Comparison of ENCODE assay signal across 12 mouse cellular contexts in genomic region chr19:16138064-16138580, GRCm38 (mm10). TPM values are rescaled to one million over a fixed set of nuclear protein-coding genes. Genes with fewer than 3 reads are reported as not detected.
A peak's percentile ranks its signal among the peaks of the same experiment; 100 is the strongest.
DNase-seq lines count a peak whose midpoint lies in the region; ATAC-seq and TF ChIP-seq lines count a peak whose summit lies in the region.
"Had no signal": no experiment of that assay in that cellular context is flagged by ENCODE, and none has a peak within 500 bp of the region (broad histone marks: within the 10 kb centered on the region; RNA-seq: fewer than 3 reads in every experiment).

No protein-coding gene starts in this region.

- peak; percentile 91 for DNase-seq in heart, adult 11 months
- no peak for DNase-seq in heart, adult 8-10 months (ENCODE audit: low spot score)
- DNase-seq in left cerebral cortex, adult 2 months (ENCODE audit: extremely low spot score in 1 of 2, low spot score in 2 of 2), result no peak
- no peak for DNase-seq in left cerebral cortex, postnatal 10 days (ENCODE audit: extremely low spot score in 1 of 2, low spot score in 2 of 2)
- no peak for DNase-seq in thymus, postnatal 10 days (ENCODE audit: low spot score in 2 of 2)
- DNase-seq: kidney, postnatal 14 days; liver; spleen, adult 18-20 months had no signal

- H3K27ac ChIP-seq in left cerebral cortex, adult 2 months, result no peak overlapping the region; the same call in 1 of the 2 replicates
- H3K27ac ChIP-seq in hindbrain, embryonic 15.5 days (replicated peaks), result no peak overlapping the region
- no peak overlapping the region for H3K27ac ChIP-seq in midbrain, embryonic 15.5 days
- H3K27ac ChIP-seq: forebrain, embryonic 10.5 days; midbrain, embryonic 12.5 days had no signal

- 60% methylated on average over 5 of the region's 5 CpGs for WGBS in hindbrain, embryonic 15.5 days
- 68% methylated on average over 5 of the region's 5 CpGs for WGBS in midbrain, embryonic 15.5 days

- ATAC-seq in hindbrain, embryonic 15.5 days (ENCODE audit: low FRiP score, low read depth), result no peak
- no peak for ATAC-seq in midbrain, embryonic 15.5 days (replicated peaks)

- no peaks in the 10 kb centered on the region for H3K27me3 ChIP-seq in hindbrain, embryonic 15.5 days
- no peaks in the 10 kb centered on the region for H3K27me3 ChIP-seq in midbrain, embryonic 15.5 days (replicated peaks)
- H3K27me3 ChIP-seq: midbrain, embryonic 12.5 days had no signal

- 0 out of 2 replicates have a peak overlapping the region, but pooled peaks have one; percentile 9 for H3K4me3 ChIP-seq in left cerebral cortex, adult 2 months
- H3K4me3 ChIP-seq in hindbrain, embryonic 15.5 days, result no peak overlapping the region
- H3K4me3 ChIP-seq in midbrain, embryonic 15.5 days, result no peak overlapping the region
- H3K4me3 ChIP-seq: forebrain, embryonic 10.5 days; midbrain, embryonic 12.5 days had no signal

- peak overlapping the region; percentile 18 for H3K4me2 ChIP-seq in hindbrain, embryonic 15.5 days
- peak overlapping the region; percentile 0; the same call in 1 of the 2 replicates for H3K4me2 ChIP-seq in midbrain, embryonic 15.5 days
- H3K4me2 ChIP-seq: midbrain, embryonic 12.5 days had no signal

- intact Hi-C loops in left cerebral cortex, adult 2 months (cut with DNase I), result no loop called here
- intact Hi-C loops in left cerebral cortex, postnatal 10 days (cut with DNase I), result loop anchor here (10.0 kb wide), 1 partner anchor 207 kb away; no protein-coding TSS in a partner anchor

- H3K36me3 ChIP-seq in hindbrain, embryonic 15.5 days, result no peaks in the 10 kb centered on the region
- H3K36me3 ChIP-seq in midbrain, embryonic 15.5 days (replicated peaks), result 0 out of 2 replicates have a peak, but pooled peaks cover 4% of the 10 kb centered on the region

- no peak overlapping the region for H3K9ac ChIP-seq in hindbrain, embryonic 15.5 days
- no peak overlapping the region for H3K9ac ChIP-seq in midbrain, embryonic 15.5 days
- H3K9ac ChIP-seq: midbrain, embryonic 12.5 days had no signal

- H3K4me1 ChIP-seq in hindbrain, embryonic 15.5 days (replicated peaks), result peaks cover 73% of the 10 kb centered on the region
- H3K4me1 ChIP-seq in midbrain, embryonic 15.5 days, result peaks cover 78% of the 10 kb centered on the region

- no peak for TF ChIP-seq CTCF in left cerebral cortex, adult 2 months (IDR thresholded peaks at IDR 0.05)

- no peaks in the 10 kb centered on the region for H3K9me3 ChIP-seq in hindbrain, embryonic 15.5 days
- H3K9me3 ChIP-seq in midbrain, embryonic 15.5 days, result no peaks in the 10 kb centered on the region
- H3K9me3 ChIP-seq: forebrain, embryonic 10.5 days; midbrain, embryonic 12.5 days had no signal

RNA-seq across cellular contexts. Expression of gene Gnaq, which starts 5.5 kb away (rescaled TPM):
- 10 to 100 TPM; 20.5 to 23.7 (median 21.6) TPM for total RNA-seq in heart, adult 8-10 months (2022)
- total RNA-seq in left cerebral cortex, adult 2 months (2021), result 100 to 1,000 TPM; 164 to 172 TPM
- 100 to 1,000 TPM; 197 to 209 TPM for total RNA-seq in left cerebral cortex, postnatal 10 days (2021)
- polyA plus RNA-seq in hindbrain, embryonic 15.5 days (2015; fragmentation: Nextera tagmentation; extraction: Ambion mirVana), result 95.0 and 102 TPM in 2 replicates
- 105 and 109 TPM in 2 replicates for polyA plus RNA-seq in midbrain, embryonic 15.5 days (2015; fragmentation: Nextera tagmentation; extraction: Ambion mirVana)

Comparison
In these comparisons a context has a peak if more than half of its experiments do, and no peak if none do; other contexts are left out.
1. RNA of gene Gnaq, which starts 5.5 kb away (total RNA-seq): 197 to 209 TPM in left cerebral cortex, postnatal 10 days and 164 to 172 TPM in left cerebral cortex, adult 2 months; 20.5 to 23.7 TPM in heart, adult 8-10 months; every median in the first group is over 4 times any median in the second.